Mouse (Mus musculus) large intestine, adult 2 months (tissue): ENCODE data around the gene Marveld1. TPM values are rescaled to one million over a fixed set of nuclear protein-coding genes. Genes with fewer than 3 reads are reported as not detected.

Experiments used
- DNase-seq: peaks from one replicate; pipeline ENCODE4 v3.0.0-alpha.2; 2012; ENCODE audit warnings: low read depth, low spot score
- WGBS: fragments of 180-500 bp; shearing (Covaris S2); methylation state at CpG from one replicate; pipeline ENCODE4 v1.1.7; 2018; 5-methylcytosine and 5-hydroxymethylcytosine counted together
- polyA plus RNA-seq: library from polyadenylated mRNA; depleted of rRNA; stranded (reverse); fragments of >200 nt; gene quantifications from 2 replicates; pipeline ENCODE4 v1.2.3, GENCODE M21; 2012; rRNA removed

The Marveld1 gene
- polyA plus RNA-seq, 1 experiment, result 46.9 TPM

DNA sequence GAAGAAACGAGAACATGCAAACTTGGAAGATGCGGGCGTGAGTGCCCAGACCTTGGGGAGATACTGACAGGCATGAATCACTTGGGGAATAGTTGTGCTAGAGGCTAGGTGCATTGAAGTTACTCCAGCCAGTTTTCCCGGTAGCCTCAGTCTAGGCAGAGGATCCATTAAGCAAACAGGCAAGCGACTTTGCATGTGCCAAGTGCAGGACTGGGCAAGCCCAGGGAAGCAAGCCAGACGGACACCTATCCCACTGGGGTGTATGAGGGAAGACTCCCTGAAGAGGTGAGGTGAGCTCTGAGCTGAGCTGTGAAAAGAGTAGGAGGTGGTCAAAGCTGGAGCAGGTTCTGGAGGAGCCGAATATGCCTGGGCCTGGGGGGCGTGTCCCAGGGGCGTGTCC lies 20.3 kb downstream of the Marveld1 start:
- 71% methylated on average over 9 of the region's 9 CpGs for WGBS
- DNase-seq, result no peak

DNA sequence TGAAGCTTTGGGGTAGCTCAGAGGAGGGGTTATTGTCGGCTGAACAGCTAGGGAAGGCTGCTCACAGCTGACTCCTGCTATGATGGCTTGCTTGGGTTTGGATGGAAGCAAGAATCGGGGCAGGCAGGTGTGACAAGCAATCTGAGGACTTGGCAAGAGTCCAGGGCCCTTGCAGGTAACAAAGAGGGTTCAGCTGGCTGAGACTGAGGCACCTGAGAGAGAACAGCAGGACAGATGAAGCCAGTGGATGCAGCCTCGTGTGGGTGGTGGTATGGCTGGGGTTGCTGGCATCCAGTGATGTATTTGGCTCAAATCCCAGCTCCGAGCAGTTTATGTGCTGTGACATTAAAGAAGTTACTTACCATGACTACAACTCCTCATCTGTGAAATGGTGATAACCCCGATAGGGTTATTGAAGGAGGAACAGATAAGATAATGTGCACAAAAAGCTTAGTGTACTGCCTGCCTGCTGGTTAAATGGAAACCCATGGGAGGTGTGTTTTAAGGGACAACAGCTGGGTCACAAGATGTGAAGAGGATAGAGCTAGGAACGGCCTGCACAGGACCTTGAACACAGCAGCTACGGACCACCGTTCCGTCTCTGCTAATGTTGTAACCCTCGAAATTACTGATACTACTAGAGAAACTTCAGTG lies 22.2 kb downstream of the Marveld1 start:
- 36% methylated on average over 10 of the region's 10 CpGs for WGBS

GRCm38 (mm10) chr19:42170025-42170969 lies 23.1 kb downstream of the Marveld1 start:
- 2% methylated on average over 56 of the region's 56 CpGs for WGBS
- DNase-seq, result peak; percentile 67

More for the DNA sequence above, 22.2 kb downstream of the Marveld1 start:
- DNase-seq, result no peak

- no peak for DNase-seq
- WGBS, result 83% methylated on average over 7 of the region's 7 CpGs
Observed at GRCm38 (mm10) chr19:42176841-42177240, 29.6 kb downstream of the Marveld1 start.

DNA sequence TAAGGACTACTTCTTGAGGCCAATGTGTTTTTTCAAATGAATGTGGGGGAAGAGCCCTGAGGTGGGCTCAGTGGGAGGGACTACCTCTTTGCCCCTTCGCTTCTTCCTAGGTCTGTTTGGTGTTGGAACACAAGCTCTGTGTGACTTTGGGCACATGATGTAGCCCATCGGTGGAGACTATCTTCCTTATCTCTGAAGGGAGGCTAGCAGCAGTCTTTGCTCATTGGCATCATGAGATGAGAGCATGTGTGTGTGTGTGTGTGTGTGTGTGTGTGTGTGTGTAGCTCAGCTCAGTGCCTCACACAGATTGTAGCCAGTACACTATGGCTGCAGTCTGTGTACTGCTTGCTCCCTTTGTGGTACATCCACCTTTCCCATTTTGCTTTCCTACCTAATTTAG lies 30.3 kb downstream of the Marveld1 start:
- no peak for DNase-seq
- 95% methylated on average over 2 of the region's 2 CpGs for WGBS

DNA sequence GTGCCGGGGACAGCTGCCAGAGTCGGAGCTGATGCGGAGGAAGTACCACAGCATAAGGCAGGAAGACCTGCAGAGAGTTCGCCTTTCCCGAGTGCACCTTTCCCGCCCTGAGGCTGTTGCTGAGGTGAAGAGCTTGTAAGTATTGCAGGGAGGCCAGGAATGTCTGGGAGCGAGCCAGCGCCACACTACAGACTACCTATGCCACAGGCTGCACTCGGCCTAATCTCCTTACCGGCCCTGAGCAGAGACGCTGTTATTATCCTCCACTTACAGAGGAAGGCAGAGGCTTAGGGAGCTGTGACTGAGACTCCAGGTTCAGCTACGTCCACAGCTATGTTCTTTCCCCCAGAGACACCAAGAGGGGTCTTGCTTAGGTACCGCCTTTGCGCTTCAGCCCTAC lies 32.2 kb downstream of the Marveld1 start:
- 90% methylated on average over 14 of the region's 14 CpGs for WGBS
- no peak for DNase-seq

DNA sequence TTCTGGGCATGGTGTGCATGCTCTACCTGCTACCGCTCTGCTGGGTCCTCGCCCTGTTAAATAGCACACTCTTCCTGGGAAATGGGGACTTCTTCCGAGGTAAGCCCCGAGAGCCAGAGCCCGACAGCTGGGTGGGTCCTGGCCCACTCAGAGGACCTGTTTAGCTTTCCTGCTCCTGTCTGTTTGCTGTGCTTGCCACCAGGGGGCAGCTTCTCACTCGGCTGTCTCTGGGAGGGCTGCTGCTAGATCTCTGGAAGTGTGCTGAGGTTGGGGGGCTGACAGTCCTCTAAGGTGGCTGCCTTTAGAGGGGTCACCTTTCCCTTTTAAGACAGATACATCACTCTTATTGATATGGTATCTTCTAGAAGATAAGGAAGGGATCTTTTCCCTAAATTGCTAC lies 35.5 kb downstream of the Marveld1 start:
- DNase-seq, result no peak
- 67% methylated on average over 6 of the region's 6 CpGs for WGBS

GRCm38 (mm10) chr19:42189735-42190134 lies 42.5 kb downstream of the Marveld1 start:
- 73% methylated on average over 4 of the region's 4 CpGs for WGBS

DNA sequence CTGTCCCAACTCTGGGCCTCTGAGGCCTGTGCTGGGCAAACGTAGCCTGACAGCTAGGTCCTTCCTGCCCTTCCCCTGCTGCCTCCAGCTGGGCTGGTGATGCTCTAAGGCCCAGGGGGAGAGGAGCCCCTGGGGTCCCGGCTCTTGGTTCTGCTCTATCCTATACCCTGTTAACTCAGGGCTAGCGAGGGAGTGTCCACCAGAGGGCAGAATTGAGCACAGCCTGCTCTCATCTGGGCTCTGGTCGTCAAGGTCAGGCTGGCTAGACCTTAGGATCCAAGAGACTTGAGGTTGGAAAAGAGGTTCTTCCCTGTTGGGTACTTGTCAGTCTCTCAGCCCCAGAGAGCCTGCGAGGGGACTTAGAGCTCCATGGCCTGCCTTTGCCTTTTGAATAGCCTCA lies 43.3 kb downstream of the Marveld1 start:
- WGBS, result 21% methylated on average over 5 of the region's 5 CpGs
- no peak for DNase-seq

More at GRCm38 (mm10) chr19:42189735-42190134, 42.5 kb downstream of the Marveld1 start:
- no peak for DNase-seq

DNA sequence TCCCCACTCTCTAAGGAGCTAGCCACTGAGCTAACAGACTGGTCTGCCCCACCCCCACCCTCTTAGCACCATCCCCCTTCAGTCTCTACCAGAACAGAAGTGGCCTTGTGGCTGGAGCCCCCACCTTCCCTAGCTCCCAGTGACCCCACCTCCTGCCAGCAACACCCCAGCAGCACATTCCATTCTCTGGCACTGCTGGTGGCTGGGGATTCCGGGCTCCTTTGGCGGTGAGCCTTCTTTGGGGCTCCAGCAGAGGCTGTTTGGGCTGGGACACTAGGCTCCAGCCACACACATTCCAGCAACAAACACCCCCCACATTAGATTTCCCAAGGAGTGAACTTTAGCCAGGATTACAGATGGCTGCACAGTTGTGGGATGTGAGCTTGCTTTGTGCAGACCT lies 46.1 kb downstream of the Marveld1 start:
- no peak for DNase-seq
- WGBS, result 77% methylated on average over 2 of the region's 2 CpGs

DNA sequence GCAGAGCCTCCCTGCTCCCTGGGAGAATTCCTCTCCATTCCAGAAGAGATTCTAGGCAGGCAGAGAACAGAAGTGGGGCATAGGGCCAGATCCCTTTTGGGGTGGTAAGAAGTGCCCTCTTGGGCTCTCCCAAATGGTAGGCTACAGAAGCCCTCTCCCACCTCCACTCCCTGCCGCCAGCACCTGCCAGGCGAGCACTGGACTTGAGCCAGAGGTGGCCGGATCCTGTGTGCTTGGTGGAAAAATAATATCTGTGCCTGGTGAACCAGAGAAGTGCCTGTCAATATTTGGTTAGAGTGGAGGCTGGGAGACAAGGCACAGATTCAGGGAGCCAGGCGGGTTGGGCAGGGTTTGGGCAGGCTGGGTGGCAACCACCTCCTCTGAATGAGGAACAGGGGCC lies 49.2 kb downstream of the Marveld1 start:
- 24% methylated on average over 4 of the region's 4 CpGs for WGBS
- DNase-seq, result peak; percentile 19

DNA sequence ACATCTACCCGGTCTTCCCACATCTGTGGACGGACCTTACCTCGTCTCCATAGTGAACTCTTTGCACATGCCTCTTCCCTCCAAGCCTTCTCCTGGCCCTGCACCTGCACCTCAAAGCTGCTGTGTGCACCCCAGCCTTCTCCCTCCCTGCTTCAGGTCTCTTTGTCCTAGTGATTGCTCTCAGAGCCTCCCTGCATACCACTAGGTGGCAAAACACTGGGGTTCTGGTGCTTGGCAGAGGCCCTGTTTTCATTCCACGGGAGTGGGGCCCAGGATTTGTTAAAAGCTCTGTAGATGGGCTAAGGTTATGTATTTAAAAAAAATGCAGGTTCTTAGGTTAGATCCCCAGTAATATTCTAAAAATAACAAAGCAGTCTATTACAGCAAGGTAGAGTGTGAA lies 49.9 kb downstream of the Marveld1 start:
- 54% methylated on average over 4 of the region's 4 CpGs for WGBS
- no peak for DNase-seq

- DNase-seq, result no peak
- WGBS, result 42% methylated on average over 11 of the region's 11 CpGs
Observed at GRCm38 (mm10) chr19:42198026-42198425, 50.8 kb downstream of the Marveld1 start.

Other genes with a start within 250 kb of the Marveld1 start
- gene Pgam1, start 235.5 kb upstream of the Marveld1 start, polyA plus RNA-seq, result 211 and 297 TPM in 2 replicates
- gene Exosc1, start 214.0 kb upstream of the Marveld1 start, polyA plus RNA-seq, result 10.4 and 11.5 TPM in 2 replicates
- gene Zdhhc16, start 213.9 kb upstream of the Marveld1 start, polyA plus RNA-seq, result 45.3 and 63.1 TPM in 2 replicates
- gene Mms19, start 166.2 kb upstream of the Marveld1 start, polyA plus RNA-seq, result 32.7 and 50.2 TPM in 2 replicates
- gene Ubtd1, start 165.6 kb upstream of the Marveld1 start, polyA plus RNA-seq, result 11.1 and 11.3 TPM in 2 replicates
- gene Ankrd2, start 111.4 kb upstream of the Marveld1 start, polyA plus RNA-seq, result not detected in 2 replicates
- gene Hoga1, start 101.8 kb upstream of the Marveld1 start, polyA plus RNA-seq, result 0.57 and 1.4 TPM in 2 replicates
- gene 4933411K16Rik, start 95.2 kb upstream of the Marveld1 start, polyA plus RNA-seq, result 0.09 and 0.23 TPM in 2 replicates
- 2.4 and 2.5 TPM in 2 replicates for gene Morn4, start 61.0 kb upstream of the Marveld1 start, polyA plus RNA-seq
- 32.0 and 34.2 TPM in 2 replicates for gene Pi4k2a, start 56.9 kb upstream of the Marveld1 start, polyA plus RNA-seq
- 6.1 and 7.8 TPM in 2 replicates for gene Avpi1, start 18.3 kb upstream of the Marveld1 start, polyA plus RNA-seq
- gene Zfyve27, start 16.6 kb downstream of the Marveld1 start, polyA plus RNA-seq, result 28.1 and 33.1 TPM in 2 replicates
- 3.3 and 4.2 TPM in 2 replicates for gene Sfrp5, start 54.9 kb downstream of the Marveld1 start, polyA plus RNA-seq
- gene Golga7b, start 100.2 kb downstream of the Marveld1 start, polyA plus RNA-seq, result 0.76 and 1.0 TPM in 2 replicates